Mouse (Mus musculus): ENCODE results near the gene Nipal3.

GRCm38 (mm10) chr4:135513865-135514264, 19.0 kb upstream of the Nipal3 start:
- TF ChIP-seq POLR2A (IDR thresholded peaks at IDR 0.05; ENCODE audit: insufficient read depth, low read depth, low read length) (no peak), CTCF (IDR thresholded peaks at IDR 0.05) (no peak)

Data from heart, adult 2 months (tissue).